ENCODE assay signal across 9 mouse cellular contexts in the genomic region with DNA sequence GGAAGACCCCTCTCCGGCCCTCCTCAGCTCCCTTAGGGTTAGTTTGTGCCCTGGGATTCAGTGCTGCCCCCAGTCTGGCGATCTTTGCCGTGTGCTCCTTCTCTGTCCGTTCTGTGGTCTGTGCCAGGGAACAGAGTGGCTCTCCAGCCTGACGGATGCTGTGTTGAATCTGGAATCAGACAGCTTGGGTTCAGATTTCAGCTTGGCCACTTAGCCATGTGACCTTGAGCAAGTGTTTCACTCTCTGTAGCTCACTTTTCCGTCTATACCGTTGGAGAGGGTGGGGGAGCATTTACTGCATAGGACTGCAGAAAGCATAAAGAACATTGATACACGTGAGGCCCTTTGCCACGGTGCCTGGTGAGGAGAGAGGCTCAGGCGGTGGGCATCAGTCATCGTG. TPM values are rescaled to one million over a fixed set of nuclear protein-coding genes. Genes with fewer than 3 reads are reported as not detected.
DNase-seq lines count a peak whose midpoint lies in the region; ATAC-seq and TF ChIP-seq lines count a peak whose summit lies in the region.
"Had no signal": no experiment of that assay in that cellular context is flagged by ENCODE, and none has a peak within 500 bp of the region (broad histone marks: within the 10 kb centered on the region; RNA-seq: fewer than 3 reads in every experiment).

No protein-coding gene starts in this region.

- H3K4me3 ChIP-seq in kidney, adult 2 months (ENCODE audit: insufficient read depth, low read depth, low read length) = no peak overlapping the region
- H3K4me3 ChIP-seq in embryonic facial prominence, embryonic 13.5 days = no peak overlapping the region
- no peak overlapping the region for H3K4me3 ChIP-seq in midbrain, postnatal 0 days (ENCODE audit: low read depth, low read length)
- H3K4me3 ChIP-seq in forebrain, embryonic 14.5 days (ENCODE audit: low read depth, low read length) = no peak overlapping the region

- no peaks in the 10 kb centered on the region for H3K36me3 ChIP-seq in kidney, adult 2 months (ENCODE audit: control insufficient read depth, insufficient read depth, low read length)
- H3K36me3 ChIP-seq in embryonic facial prominence, embryonic 13.5 days = no peaks in the 10 kb centered on the region
- no peaks in the 10 kb centered on the region for H3K36me3 ChIP-seq in midbrain, postnatal 0 days (ENCODE audit: insufficient read depth, low read length)
- no peaks in the 10 kb centered on the region for H3K36me3 ChIP-seq in forebrain, embryonic 14.5 days (ENCODE audit: control insufficient read depth, insufficient read depth, low read length)

- intact Hi-C loops in heart, postnatal 36 days (cut with DNase I) = no loop called here

- peak overlapping the region; percentile 14 for H3K27ac ChIP-seq in kidney, adult 2 months (ENCODE audit: insufficient read depth, low read depth, low read length)
- H3K27ac ChIP-seq in embryonic facial prominence, embryonic 13.5 days = peak overlapping the region; percentile 48
- peak overlapping the region; percentile 38; the same call in 1 of the 2 replicates for H3K27ac ChIP-seq in midbrain, postnatal 0 days (ENCODE audit: low read depth, low read length)
- H3K27ac ChIP-seq in forebrain, embryonic 14.5 days (ENCODE audit: low read depth, low read length) = no peak overlapping the region

- ATAC-seq in embryonic facial prominence, embryonic 13.5 days (ENCODE audit: insufficient number of reproducible peaks, insufficient read depth, low FRiP score, low TSS enrichment, low read depth) = no peak
- ATAC-seq in midbrain, postnatal 0 days (ENCODE audit: low FRiP score) = no peak
- ATAC-seq in forebrain, embryonic 14.5 days = no peak

- no peak for TF ChIP-seq POLR2A in kidney, adult 2 months (IDR thresholded peaks at IDR 0.05; ENCODE audit: low read depth, low read length)

- WGBS in kidney, adult 2 months = 70% methylated on average over 11 of the region's 11 CpGs
- 53% methylated on average over 11 of the region's 11 CpGs for WGBS in embryonic facial prominence, embryonic 13.5 days
- WGBS in midbrain, postnatal 0 days = 75% methylated on average over 11 of the region's 11 CpGs
- 72% methylated on average over 11 of the region's 11 CpGs for WGBS in forebrain, embryonic 14.5 days

- H3K9me3 ChIP-seq in embryonic facial prominence, embryonic 13.5 days = no peaks in the 10 kb centered on the region
- no peaks in the 10 kb centered on the region for H3K9me3 ChIP-seq in midbrain, postnatal 0 days (ENCODE audit: low read length)
- no peaks in the 10 kb centered on the region for H3K9me3 ChIP-seq in forebrain, embryonic 14.5 days (replicated peaks; ENCODE audit: control insufficient read depth, low read length)

- no peak for DNase-seq in kidney, adult 2 months
- DNase-seq in kidney, postnatal 36 days = no peak
- DNase-seq in heart, postnatal 36 days = peak; percentile 50 to 56
- DNase-seq in midbrain, postnatal 0 days (ENCODE audit: low spot score) = no peak
- DNase-seq in thymus, postnatal 36 days = no peak
- no peak for DNase-seq in ovary, postnatal 36 days (ENCODE audit: low spot score)
- DNase-seq in forebrain, embryonic 14.5 days (ENCODE audit: low spot score) = no peak
- DNase-seq: adrenal gland, adult 8-10 months had no signal

- peaks cover 49% of the 10 kb centered on the region for H3K4me1 ChIP-seq in kidney, adult 2 months (ENCODE audit: control insufficient read depth, insufficient read depth, low read length)
- peaks cover 65% of the 10 kb centered on the region for H3K4me1 ChIP-seq in embryonic facial prominence, embryonic 13.5 days
- peaks cover 14% of the 10 kb centered on the region for H3K4me1 ChIP-seq in midbrain, postnatal 0 days (ENCODE audit: insufficient read depth, low read length)
- peaks cover 22% of the 10 kb centered on the region for H3K4me1 ChIP-seq in forebrain, embryonic 14.5 days (ENCODE audit: control insufficient read depth, insufficient read depth, low read length)

- no peak for TF ChIP-seq CTCF in kidney, adult 2 months (conservative IDR thresholded peaks at IDR 0.05; ENCODE audit: insufficient read depth, insufficient read length, low read depth, low read length)
- no peak for TF ChIP-seq CTCF in midbrain, postnatal 0 days (IDR thresholded peaks at IDR 0.05)

- no peak overlapping the region for H3K4me2 ChIP-seq in embryonic facial prominence, embryonic 13.5 days
- no peak overlapping the region for H3K4me2 ChIP-seq in midbrain, postnatal 0 days (ENCODE audit: low read depth, low read length, poor library complexity, severe bottlenecking)
- no peak overlapping the region for H3K4me2 ChIP-seq in forebrain, embryonic 14.5 days (ENCODE audit: low read length)

- H3K27me3 ChIP-seq in kidney, adult 2 months (replicated peaks; ENCODE audit: control insufficient read depth, insufficient read depth, low read length) = no peaks in the 10 kb centered on the region
- no peaks in the 10 kb centered on the region for H3K27me3 ChIP-seq in embryonic facial prominence, embryonic 13.5 days
- no peaks in the 10 kb centered on the region for H3K27me3 ChIP-seq in midbrain, postnatal 0 days (ENCODE audit: insufficient read depth, low read length)
- no peaks in the 10 kb centered on the region for H3K27me3 ChIP-seq in forebrain, embryonic 14.5 days (replicated peaks; ENCODE audit: control insufficient read depth, insufficient read depth, low read length)

- H3K9ac ChIP-seq in embryonic facial prominence, embryonic 13.5 days = 0 out of 2 replicates have a peak overlapping the region, but pooled peaks have one; percentile 44
- H3K9ac ChIP-seq in midbrain, postnatal 0 days (replicated peaks; ENCODE audit: low read length, poor library complexity, severe bottlenecking) = 0 out of 2 replicates have a peak overlapping the region, but pooled peaks have one; percentile 1
- H3K9ac ChIP-seq in forebrain, embryonic 14.5 days (ENCODE audit: low read length) = no peak overlapping the region

RNA-seq across cellular contexts. Expression of a gene that starts 44.8 kb away (rescaled TPM):
- polyA plus RNA-seq in kidney, adult 2 months (2012; rRNA removed) = 53.0 and 61.6 TPM in 2 replicates
- 64.1 and 69.4 TPM in 2 replicates for polyA plus RNA-seq in embryonic facial prominence, embryonic 13.5 days (2015; fragmentation: Nextera tagmentation; extraction: Ambion mirVana)
- total RNA-seq in heart, postnatal 36 days (2021) = 100 to 1,000 TPM; 273 to 312 TPM
- total RNA-seq in midbrain, postnatal 0 days (2014; rRNA removed) = 29.4 and 35.5 TPM in 2 replicates
- polyA plus RNA-seq in midbrain, postnatal 0 days (2015; fragmentation: Nextera tagmentation; extraction: Ambion mirVana) = 63.0 and 63.2 TPM in 2 replicates
- polyA plus RNA-seq in forebrain, embryonic 14.5 days (2014; fragmentation: Nextera tagmentation; extraction: Ambion mirVana) = 75.5 and 80.8 TPM in 2 replicates

Comparison
In these comparisons a context has a peak if more than half of its experiments do, and no peak if none do; other contexts are left out.
1. DNase-seq: peak in heart, postnatal 36 days (2 of 2); none in kidney, adult 2 months (single experiment), kidney, postnatal 36 days (0 of 2), midbrain, postnatal 0 days (single experiment), thymus, postnatal 36 days (0 of 2), ovary, postnatal 36 days (single experiment) and forebrain, embryonic 14.5 days (single experiment).